Mouse (Mus musculus) heart, postnatal 10 days (tissue): ENCODE measurements at regions not wholly inside any gene's neighbourhood (a gene's known extent, or its start where the extent isn't known, plus 50 kb on each side); places are given as distances from the start of the nearest gene placed in this dataset.

Experiments used
- DNase-seq, 2 experiments: peaks; one replicate each; pipeline ENCODE4 v3.0.0; 2021
- intact Hi-C: fragments of 180-260 bp; cut with DNase I; formaldehyde crosslinking; loops from one replicate; pipeline ENCODE4 v1.15.1; 2025

- no peak for DNase-seq
- intact Hi-C loops = no loop called here
Measured at GRCm38 (mm10) chr14:113012320-113013244, 301.8 kb upstream of the Tpm3-rs7 start.

DNA sequence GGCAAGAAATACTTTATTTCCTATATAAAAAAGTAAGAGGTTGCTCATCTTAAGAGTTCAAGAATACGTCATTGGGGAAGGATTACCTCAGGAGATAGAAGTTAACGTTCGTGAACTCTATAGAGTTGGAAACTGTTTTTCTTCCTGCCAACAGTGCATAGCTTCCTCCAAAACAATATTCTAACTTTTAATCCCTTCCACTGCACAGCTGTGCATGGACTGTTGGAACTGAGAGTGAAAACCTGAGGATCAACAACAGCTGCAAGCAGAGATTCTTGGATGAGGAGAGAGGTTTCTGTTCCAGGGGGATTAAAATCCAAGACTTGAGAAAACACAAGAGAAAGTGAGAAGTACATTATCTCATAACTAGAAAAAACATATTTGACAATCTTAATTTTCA lies 288.2 kb upstream of the Tpm3-rs7 start:
- intact Hi-C loops = no loop called here
- peak in 1 of 2 experiments; percentile 5 for DNase-seq
